Mouse (Mus musculus): Measurements from ENCODE around the gene Nono.

DNA sequence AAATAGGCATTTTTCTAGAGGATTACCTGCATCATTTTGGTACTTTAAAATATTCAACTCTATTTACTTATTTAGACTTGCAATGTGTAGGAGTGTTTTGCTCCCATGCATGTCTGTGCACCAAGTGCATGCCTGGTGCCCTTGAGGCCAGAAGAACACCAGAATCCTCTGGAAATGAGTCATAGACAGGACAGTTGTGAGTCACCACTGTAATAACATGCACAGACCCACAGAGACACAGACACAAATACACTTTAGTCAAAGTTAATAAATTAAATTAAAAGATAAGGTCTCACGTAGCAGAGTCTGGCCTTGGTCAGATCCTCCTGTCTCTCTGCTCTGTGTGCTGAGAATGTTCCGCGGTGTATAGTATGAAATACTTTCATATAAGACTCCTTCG, 43.1 kb downstream of the Nono start:
- TF ChIP-seq CTCF (IDR thresholded peaks at IDR 0.05; ENCODE audit: control insufficient read depth, insufficient read depth, insufficient replicate concordance, low read depth, low read length) (no peak), POLR2A (IDR thresholded peaks at IDR 0.05; ENCODE audit: control insufficient read depth, low read depth, low read length) (no peak)

Data from testis, adult 2 months (tissue).